Mouse (Mus musculus) kidney, adult 2 months (tissue): ENCODE data around the gene Mfsd14a.

ENCODE experiments used
- CTCF ChIP-seq: fragments of 200-500 bp; conservative IDR thresholded peaks from 2 replicates; pipeline ENCODE4 v1.5.1; 2011; ENCODE audit warnings: low read depth, mild to moderate bottlenecking, control low read depth, low read length, moderate library complexity, mixed read lengths; ENCODE audit not compliant: insufficient read depth, insufficient read length
- POLR2A ChIP-seq: fragments of 200-500 bp; IDR thresholded peaks from one replicate; pipeline ENCODE4 v1.6.1; 2011; ENCODE audit warnings: low read depth, low read length, control low read depth

- TF ChIP-seq CTCF, result no peak
- no peak for TF ChIP-seq POLR2A
Measured at GRCm38 (mm10) chr3:116599705-116600104, 62.8 kb downstream of the Mfsd14a start.
